Mouse (Mus musculus) cerebellum, adult 11 months (tissue): Measurements from ENCODE around the gene Pcnx2.
A peak's percentile ranks its signal among the peaks of the same experiment; 100 is the strongest.

Source experiments
- DNase-seq: peaks from one replicate; pipeline ENCODE4 v3.0.0; 2022

Gene Pcnx2

DNA sequence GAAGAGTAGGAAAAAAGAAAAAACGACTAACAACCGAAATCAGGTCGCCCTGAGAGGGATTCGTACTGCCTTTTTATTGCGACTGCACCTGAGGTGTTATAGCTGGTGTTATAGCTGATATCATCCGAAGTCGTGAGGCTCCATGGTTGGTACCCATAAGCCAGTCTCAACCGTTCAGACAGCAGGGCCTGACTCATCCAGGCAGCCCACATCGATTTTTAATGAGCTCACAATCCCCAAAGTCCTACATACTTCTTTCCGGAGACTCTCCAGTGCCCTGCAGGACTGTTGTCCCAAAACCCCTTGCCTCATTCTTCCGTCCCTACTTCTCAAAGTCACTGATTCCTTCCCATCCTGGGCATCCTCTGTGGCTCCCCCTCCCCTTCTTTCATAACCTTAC is 729 bp downstream of the Pcnx2 start:
- DNase-seq, result no peak

DNA sequence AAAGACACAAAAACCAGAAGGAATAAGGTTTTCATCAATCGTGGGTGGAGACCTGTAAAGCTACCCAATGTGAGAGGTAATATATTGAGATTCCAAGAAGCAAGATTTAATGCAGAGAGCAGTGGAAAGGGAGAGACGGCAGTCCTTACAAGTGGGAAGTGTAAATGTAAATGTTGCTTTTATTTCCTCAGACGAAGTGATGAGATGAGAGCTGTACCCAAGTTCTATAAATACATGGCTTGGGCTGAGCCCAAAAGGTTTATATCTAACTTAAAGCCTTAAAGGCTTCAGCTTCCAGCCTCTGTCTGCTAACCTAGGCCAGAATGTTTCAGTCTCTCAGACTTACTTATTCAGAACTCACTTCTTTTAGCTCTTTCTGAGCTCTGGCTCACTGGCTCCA is 8.2 kb downstream of the Pcnx2 start:
- DNase-seq, result no peak

DNA sequence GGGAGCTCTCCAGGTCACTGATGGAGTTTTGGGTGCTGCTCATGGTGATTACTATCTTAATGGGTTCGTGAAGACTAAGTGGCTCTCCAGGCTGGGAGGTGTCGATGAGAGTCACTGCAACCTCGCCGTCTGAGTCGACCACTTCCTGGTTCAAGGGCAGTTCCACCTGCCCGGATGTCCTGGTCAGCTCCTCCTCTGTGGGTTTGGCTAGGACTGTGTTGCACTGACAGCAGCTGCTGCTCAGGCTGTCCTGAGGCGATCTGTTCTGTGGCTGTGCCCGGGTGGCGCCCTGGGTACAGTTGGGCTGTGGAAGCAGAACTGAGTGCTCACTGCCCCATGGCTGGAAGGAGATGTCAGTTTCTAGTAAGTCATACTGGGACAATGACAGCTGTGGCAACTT is 10.6 kb downstream of the Pcnx2 start:
- no peak for DNase-seq

DNA sequence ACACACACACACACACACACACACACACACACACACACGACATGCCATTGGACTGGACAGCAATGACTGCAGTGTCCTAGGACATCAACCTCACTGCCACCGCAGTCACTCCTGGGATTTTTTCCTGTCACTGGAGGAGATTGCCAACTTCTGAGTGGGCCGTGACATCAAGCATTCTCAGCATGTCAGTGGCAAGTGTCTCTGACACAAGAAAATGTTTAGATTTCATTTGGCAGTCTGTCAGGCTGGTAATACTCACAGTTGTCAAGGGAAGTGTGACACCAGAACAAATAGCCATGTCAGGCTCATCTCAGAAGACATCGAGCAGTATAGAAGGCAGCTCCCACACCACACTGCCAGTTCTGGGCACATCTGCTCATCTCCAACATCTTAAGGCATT is 17.7 kb downstream of the Pcnx2 start:
- no peak for DNase-seq

DNA sequence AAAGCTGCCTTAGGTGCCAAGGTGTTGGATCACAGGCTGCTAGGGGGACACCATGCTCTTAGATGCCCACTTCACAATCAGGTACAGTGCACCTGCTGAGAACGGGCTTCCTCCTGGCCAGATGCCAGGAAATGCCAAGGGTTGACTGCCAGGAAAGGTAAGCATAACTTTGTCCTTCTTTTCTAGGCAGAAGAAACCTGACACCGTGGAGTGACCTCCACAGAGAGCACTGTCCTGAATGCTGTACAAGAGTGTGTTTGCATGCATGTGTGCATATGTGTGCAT is 24.9 kb downstream of the Pcnx2 start:
- DNase-seq, result no peak

DNA sequence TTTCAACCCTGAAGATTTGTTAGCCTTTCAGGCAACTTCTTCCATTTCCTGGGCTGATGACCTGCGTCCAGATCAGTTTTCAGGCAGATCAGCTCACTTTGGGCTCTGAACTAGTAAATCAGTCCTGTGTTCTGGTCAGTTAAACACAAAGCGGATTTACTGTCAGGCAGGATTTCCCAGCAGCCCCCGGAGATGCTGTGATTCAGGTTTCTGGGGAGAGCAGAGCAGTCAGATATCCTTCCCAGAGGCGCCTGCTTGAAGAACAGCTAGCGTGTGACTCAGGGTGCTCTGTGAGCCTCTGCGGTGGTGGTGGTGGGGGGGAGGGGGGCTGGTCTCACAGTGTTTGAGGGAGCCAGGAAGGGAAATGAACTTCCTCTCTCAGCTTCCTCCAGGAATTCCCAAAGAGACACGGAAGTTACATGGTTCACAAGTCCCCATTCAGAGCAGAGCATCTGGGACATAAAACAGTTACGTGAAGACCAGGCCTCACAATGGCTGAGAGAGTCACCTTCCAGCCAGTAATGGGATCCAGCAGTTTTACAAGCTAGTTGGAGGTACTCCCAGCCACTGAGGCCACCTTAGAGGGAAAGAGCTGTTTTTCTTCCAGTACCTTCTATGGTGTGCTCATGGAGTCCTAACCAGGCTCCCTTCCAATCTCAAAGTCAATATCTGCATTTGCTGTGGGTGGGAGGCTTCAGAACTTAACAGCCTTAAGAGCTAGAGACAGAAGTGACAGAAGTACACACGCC is 25.4 kb downstream of the Pcnx2 start:
- no peak for DNase-seq

DNA sequence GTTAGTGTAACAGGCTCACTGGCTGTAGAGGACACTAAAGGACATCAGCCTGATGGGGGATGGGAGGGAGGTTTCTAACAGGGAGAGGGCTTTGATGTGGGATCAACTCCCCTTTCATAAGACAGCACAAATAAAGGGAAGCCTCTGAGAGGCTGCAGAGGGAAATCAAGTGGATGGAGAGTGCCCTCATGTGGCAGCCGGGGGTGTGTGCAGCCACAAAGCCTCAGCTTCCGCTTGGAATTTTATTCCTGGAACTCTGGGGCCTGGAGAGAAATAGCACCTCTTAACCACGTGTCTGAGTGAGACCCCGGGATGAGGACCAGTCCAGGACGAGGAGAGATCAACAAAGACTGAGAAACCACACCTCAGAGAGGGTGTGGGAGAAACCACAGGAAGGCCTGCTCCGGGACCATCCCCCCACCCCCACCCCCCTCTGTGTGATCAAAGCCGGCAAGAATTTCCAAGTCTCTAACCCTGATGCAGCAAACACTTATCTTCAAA is 27.2 kb downstream of the Pcnx2 start:
- peak; percentile 48 for DNase-seq

DNA sequence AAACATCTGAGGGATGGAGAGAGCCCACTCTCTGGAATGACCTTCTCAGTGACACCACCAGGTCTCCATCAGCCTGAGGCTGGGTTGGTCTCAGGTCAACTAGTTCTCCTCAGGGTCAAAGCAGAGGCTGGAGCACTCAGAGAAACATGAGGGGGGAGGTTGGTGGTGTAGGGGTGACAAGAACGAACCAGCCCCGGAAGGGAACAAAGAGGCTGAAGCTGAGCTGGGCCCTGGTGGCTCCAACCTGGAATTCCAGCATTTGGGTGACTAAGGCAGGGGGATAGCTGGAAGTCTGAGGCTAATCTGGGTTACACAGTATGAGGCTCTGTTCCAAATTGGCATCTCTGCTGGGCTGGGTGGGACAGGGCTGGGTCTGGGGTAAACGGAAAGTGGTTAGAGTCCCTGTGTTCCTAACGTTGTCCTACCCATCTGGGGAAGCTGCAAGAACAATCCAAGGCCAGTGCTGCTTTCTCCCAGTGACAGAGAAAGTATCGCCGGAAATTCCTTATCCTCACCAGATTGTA is 27.9 kb downstream of the Pcnx2 start:
- no peak for DNase-seq

DNA sequence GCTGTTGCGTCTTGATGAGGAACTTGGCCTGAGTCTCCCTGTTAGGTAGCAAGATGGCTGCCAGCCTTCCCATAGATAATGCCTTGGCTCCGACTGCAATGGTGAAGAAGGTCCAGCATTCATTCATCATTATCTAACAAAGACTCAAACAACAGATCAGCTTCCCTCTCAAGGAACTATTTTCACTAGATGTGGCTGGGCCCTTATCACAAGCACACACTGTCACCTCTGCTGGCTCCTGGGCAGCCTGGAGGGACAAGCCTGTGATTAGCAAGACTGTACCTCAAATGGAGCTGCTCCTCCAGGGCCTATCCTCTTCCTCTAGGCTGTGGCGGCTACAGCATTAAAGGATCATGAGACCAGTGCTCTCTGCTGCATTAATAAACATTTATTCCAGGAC is 28.4 kb downstream of the Pcnx2 start:
- no peak for DNase-seq

DNA sequence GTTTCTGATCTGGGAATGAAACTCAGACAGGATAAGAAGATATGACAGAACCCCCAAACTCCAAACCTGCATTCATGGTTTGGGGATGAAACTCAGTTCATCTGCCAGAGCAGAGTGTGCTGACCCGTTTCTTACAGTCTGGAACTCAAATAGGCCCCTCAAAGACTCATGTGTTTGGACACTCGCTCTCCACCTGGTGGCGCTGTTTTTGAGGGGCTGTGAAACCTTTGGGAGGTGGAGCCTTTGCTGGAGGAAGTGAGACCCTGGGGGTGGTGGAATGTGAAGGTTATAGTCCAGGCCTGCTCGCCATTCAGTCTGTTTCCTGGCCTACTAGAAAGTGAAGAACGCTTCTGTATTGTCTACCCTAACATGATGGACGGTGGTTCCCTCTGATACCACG is 29.6 kb downstream of the Pcnx2 start:
- no peak for DNase-seq

DNA sequence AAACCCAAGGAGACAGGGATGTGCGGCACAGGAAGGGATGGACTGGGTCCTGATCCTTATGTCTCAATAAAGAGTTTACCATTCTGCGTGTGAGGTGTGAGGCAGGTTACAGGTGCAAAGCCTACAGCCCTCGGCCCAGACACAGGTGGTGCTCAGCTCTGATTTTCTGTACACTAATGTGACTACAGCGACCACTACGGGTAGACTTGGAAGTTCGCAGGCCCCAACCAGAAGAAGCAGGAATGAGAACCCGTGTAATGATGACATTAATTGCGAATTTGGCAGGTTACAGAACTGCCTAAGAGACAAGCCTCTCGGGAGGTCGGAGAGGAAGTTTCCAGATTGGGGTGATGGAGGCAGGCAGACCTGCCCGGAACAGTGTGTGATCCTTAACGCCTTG is 32.0 kb downstream of the Pcnx2 start:
- DNase-seq, result no peak

DNA sequence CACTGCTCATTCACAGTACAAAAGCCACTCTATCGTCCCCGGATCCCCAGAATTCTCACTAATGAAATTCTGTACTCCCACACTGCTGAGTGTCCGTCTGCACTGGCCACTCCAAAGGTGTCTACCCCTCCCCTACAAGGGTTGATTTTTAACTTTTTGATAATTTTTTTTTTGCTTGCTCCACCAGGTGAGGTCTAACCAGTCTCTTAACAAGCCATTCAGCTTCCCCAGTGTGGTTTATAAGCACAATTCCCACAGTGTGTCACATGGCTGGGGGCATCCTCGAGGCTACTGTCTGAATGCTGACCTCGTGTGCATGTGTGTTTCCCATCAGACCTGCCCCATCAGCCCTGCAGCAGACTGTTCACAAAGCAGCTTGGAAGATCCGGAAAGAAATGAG is 40.9 kb downstream of the Pcnx2 start:
- DNase-seq, result no peak

DNA sequence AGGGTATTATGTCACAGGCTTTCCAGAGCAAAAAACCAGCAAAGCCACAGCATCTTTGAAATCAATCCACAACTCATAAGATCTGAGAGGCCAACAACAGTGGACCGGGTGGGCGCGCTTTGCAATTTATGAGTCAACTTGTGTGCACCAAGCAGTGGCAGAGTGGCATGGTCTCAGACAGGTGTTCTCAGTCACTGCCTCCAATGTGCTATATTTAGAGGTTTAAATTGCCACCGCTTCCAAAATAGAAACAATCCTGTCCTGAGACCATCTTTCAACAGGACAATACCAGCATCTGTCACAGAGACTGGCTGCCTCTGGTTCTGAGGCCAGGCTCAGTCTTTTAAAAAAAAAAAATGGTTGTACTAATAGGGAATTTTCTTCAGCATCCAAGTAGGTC is 42.0 kb downstream of the Pcnx2 start:
- DNase-seq, result no peak

DNA sequence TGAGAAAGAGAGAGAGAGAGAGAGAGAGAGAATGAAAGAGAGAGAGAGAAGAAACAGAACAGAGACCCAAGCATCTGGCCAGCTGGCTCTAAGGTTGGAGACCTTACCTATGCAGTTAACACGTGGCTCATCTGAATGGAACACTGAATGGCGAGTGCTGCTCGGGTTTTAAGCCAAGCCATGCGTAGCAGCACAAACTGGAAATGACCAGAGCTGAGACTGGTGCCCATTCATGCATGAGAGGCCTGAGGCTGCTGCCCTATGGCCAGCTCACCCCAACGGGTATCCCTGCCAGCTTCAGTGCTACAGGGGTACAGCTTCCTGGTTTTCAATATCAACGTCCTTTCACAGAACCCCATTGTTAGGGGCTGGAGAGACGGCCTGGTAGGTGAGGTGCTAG is 43.7 kb downstream of the Pcnx2 start:
- no peak for DNase-seq

DNA sequence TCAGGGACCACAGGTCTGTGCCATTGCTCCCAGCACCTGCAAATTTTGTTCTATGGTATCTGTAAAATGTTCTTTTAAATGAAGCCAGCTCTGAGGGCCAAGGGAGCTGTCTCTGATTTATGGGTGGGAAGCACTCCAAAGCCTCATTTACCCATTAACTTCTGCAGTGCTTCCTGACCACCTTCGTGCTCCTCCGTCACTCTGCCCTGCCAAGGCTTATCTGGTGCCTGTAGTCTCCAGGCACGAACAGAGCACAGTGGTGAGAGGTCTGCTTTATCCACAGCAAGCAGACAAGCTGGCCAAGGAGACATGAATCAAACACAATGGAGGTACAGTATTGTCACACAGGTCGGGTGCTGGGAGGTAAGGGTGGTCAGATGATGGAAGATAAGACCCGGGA is 44.8 kb downstream of the Pcnx2 start:
- no peak for DNase-seq

DNA sequence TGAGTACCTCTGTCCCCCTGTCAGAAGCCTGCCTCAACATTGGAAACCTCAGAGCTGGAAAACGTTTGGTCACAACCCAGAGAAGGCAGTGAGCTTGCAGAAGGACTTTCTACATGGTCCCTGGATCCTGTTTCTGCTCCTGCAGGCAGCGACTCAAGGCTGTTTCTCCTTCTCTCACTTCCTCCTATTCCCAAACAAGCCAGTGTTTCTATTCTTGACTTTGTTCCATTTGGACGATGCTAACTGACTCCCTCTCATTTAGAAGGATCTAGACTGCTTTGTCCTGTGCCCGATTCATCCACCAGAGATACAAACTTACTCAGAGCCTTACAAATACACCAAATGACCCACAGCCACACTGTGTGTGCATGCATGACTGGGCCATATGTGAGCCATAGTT is 48.9 kb downstream of the Pcnx2 start:
- DNase-seq, result no peak

DNA sequence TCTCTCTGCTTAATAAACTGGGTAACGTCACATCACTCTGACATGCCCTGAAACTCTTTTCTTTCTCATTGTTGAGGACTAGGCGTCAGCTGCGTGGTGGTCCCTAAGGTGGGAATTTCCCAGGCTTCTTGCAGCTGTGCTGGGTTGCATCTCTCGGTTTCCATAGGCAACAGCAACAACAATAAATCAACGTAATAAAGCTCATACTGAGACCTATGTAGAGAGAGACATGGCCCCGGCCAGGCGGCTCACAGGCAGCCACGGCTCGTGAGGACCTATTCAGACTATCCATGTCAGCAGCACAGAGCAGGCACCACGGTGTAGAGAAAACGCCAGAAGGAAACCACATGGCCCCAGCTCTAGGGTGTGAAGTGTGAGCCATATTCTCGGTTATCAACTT is 50.3 kb downstream of the Pcnx2 start:
- no peak for DNase-seq

DNA sequence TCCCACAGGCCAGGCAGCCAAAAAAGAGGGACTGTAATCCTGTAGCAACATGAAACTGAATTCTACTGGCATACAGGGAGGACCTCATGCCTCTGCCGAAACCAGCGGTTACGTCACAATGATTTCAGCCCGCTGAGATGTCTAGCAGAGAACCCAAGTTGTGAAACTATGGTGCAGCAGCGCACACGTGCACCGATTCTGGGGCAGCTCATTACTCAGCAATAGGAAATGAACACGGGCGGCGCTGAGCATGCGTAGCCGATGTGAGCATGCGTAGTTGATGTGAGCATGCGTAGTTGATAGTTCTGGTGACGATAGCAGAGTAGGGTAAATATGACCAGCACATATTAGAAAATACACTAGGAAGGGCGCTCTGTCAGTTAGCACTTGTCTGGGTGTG is 52.8 kb downstream of the Pcnx2 start:
- no peak for DNase-seq

DNA sequence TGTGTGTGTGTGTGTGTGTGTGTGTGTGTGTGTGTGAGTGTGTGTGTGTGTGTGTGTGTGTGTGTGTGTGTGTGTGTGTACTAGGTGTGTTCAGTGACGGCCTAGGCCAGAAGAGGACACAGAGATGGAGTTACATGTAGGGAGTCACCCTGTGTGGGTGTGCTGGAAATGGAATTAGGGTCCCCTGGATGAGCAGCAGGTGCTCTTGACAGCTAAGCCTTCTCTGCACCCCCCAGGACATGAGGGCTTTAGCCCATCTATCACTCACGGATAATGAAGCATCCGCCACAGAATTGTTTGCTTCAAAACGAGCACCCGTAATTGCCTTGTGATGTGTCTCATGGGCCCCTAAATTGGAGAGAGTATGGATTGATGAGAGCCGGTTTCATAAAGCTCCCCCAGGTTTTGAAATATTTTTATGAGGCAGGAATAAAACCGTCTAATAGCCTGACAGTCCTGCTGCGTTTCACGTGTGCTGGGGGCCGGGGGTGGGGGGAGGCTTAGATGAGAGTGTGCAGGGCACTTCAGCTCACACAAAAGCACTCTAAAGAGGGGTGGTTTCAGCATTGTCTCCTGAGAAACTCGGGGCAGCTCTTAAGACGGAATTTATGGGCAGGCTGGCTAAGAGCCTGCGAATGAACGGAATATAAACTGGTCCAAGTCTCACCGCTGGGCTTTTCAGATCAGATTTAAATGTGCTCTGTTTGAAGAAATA is 54.8 kb downstream of the Pcnx2 start:
- DNase-seq, result no peak

DNA sequence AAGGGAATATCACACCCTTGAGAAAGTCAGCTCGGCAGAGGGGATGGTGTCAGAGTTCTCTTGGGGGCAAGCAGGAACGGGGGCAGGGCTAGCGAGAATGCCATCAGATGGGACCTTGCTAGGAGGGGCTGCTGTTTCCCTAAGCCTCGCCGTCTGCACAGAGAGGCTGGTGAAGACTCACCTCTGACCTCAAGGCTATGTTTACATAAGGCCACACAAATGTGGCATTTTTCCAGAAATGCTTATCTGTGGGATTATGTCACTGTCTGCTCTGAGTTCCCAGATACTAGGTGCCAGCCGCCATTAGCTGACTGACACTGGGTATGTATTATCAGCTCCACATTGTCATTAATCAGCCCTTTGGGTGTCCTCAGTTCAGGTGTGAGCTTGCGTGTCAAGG is 56.0 kb downstream of the Pcnx2 start:
- DNase-seq, result no peak

DNA sequence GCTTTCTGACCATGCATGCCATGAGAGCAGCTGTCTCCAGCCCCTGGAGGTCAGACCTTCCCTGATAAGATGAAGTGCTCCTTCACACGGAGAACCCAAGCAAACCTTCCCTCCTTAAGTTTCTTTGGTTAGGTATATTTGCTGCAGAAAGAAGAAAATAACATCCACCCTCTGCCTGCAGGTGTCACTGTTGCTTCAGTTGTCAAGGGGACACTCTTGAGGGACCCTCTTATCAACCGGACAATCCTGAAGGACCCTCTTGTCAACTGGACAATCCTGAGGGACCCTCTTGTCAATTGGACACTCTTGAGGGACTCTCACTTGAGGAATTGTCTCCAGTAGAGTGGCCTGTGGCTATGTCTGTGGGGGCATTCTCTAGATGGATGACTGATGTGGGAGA is 73.4 kb downstream of the Pcnx2 start:
- no peak for DNase-seq

DNA sequence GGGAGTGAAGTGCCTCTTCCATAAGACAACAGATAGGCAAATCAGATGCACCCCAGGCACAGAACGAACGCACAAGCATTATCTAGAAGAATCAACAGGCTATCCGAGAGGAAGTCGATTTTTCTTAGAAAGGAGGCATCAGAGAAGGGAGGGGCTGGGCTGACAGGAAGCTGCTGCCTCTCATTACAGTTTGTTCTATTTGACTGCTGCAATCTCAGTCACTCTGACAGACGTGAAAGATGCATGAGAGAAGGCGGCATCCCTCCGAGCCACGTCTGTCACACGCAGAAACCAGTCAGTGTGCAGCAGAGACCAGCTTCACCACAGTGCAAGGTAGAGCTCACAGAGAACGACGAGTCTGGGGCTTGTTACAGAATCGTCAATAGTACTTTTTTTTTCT is 74.4 kb downstream of the Pcnx2 start:
- no peak for DNase-seq

DNA sequence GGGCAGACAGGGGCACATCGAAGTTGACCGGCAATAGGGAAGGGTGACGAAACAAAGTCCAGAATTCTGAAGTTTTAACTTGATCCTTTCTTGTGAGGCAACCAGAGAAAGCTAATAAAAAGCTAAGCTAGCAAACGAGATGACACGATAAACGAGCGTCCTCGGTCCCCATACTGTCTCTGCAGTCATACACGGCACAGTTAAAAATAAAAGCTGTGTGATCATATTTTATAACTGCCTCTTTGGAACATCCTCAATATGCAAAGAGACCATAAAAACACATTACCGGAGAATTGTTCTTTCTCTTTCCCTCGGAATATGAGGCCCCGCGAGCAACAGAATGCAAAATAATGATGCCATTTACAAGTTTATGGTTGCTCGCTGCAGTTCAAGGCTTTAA is 76.1 kb downstream of the Pcnx2 start:
- DNase-seq, result no peak

DNA sequence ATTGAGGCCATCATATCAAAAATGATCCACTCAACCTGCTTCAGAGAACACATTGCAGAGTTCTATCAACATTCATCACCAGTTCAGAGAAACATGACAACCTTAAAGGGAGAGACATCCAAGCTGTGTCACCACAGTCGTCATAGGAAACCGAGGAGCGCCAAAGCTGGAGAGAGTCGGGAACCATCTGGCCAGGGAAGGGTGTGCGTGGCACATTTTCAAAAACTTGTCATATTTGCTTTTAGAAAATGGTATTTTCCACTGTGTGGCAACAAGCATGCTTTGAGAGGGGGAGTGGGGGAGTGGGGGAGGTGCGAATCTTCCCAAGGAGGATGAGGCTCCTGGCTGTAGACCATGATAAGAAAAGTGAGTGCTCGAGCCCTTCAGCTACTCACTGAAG is 78.3 kb downstream of the Pcnx2 start:
- DNase-seq, result no peak

DNA sequence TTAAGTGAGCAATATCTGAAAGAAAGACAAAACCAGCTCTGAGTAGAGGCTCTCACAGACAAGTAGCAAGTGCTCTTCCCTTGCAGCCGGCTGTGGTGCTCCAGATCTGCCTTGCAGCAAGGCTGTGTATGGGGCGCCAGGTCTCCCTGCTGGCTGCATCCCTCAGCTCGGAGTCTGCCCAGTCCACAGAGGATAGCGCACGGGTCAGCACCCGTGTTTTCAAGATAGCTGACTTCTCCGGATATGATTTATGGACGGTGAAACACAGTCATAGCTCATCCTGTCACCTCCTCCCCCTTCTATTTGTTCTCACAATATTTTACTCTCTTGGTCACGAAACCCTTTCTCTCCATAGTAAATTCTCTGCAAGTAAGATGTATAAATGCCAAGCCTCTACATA is 79.3 kb downstream of the Pcnx2 start:
- no peak for DNase-seq
